Mouse (Mus musculus) stomach, postnatal 0 days (tissue): ENCODE results near the gene Zcchc14. TPM values are rescaled to one million over a fixed set of nuclear protein-coding genes. Genes with fewer than 3 reads are reported as not detected.
A peak's percentile ranks its signal among the peaks of the same experiment; 100 is the strongest.

ENCODE experiments used
- ATAC-seq: fragments of 200-750 bp; cut with Nextera tagmentation; 2 replicates; pipeline ENCODE4 v1.8.0; 2017; ENCODE audit not compliant: low FRiP score, low TSS enrichment
- DNase-seq: peaks from one replicate; pipeline ENCODE4 v3.0.0-alpha.2; 2016; ENCODE audit warnings: low spot score
- H3K27ac ChIP-seq: fragments of 300-500 bp; sonication (generic); replicated peaks from 2 replicates; pipeline ENCODE4 v1.5.1; 2014; ENCODE audit warnings: mild to moderate bottlenecking, control low read depth
- H3K27me3 ChIP-seq: fragments of 300-500 bp; sonication (generic); 2 replicates; pipeline ENCODE4 v1.6.1; 2014; ENCODE audit warnings: low read length; ENCODE audit not compliant: control insufficient read depth, insufficient read depth
- H3K36me3 ChIP-seq: fragments of 300-500 bp; sonication (generic); 2 replicates; pipeline ENCODE4 v1.6.1; 2014; ENCODE audit warnings: low read length, mixed read lengths; ENCODE audit not compliant: control insufficient read depth, insufficient read depth
- H3K4me1 ChIP-seq: fragments of 300-500 bp; sonication (generic); replicated peaks from 2 replicates; pipeline ENCODE4 v1.6.1; 2014; ENCODE audit warnings: antibody characterized with exemption; ENCODE audit not compliant: control insufficient read depth, insufficient read depth
- H3K4me2 ChIP-seq: fragments of 300-500 bp; sonication (generic); replicated peaks from 2 replicates; pipeline ENCODE4 v1.6.1; 2014; ENCODE audit warnings: low read depth, mild to moderate bottlenecking, control low read depth, moderate library complexity
- H3K4me3 ChIP-seq: fragments of 300-500 bp; sonication (generic); 2 replicates; pipeline ENCODE4 v1.5.1; 2014; ENCODE audit warnings: low read depth, low read length, control low read depth
- H3K9ac ChIP-seq: fragments of 300-500 bp; sonication (generic); 2 replicates; pipeline ENCODE4 v1.6.1; 2014; ENCODE audit warnings: mild to moderate bottlenecking, low read length, control low read depth, mixed read lengths
- H3K9me3 ChIP-seq: fragments of 300-500 bp; sonication (generic); 2 replicates; pipeline ENCODE4 v1.6.1; 2016; ENCODE audit warnings: low read length; ENCODE audit not compliant: control insufficient read depth
- CTCF ChIP-seq: IDR thresholded peaks from 2 replicates; pipeline ENCODE4 v1.5.1; 2016; ENCODE audit warnings: antibody characterized with exemption, low read depth, mild to moderate bottlenecking, moderate library complexity
- EP300 ChIP-seq: optimal IDR thresholded peaks from 2 replicates; pipeline ENCODE3; 2016; ENCODE audit warnings: antibody characterized with exemption
- WGBS: fragments of 180-500 bp; shearing (Covaris S2); extraction: QIAGEN DNeasy Blood & Tissue Kit; methylation state at CpG from one replicate; pipeline ENCODE4 v1.1.7; 2014; 5-methylcytosine and 5-hydroxymethylcytosine counted together
- polyA plus RNA-seq: library from polyadenylated mRNA; unstranded; fragments of >200 nt; fragmentation: Nextera tagmentation; extraction: Ambion mirVana; gene quantifications from 2 replicates; pipeline ENCODE4 v1.2.1, GENCODE M21; 2015

Zcchc14 gene
- polyA plus RNA-seq, 1 experiment from 2014 or later, result 4.5 TPM

DNA sequence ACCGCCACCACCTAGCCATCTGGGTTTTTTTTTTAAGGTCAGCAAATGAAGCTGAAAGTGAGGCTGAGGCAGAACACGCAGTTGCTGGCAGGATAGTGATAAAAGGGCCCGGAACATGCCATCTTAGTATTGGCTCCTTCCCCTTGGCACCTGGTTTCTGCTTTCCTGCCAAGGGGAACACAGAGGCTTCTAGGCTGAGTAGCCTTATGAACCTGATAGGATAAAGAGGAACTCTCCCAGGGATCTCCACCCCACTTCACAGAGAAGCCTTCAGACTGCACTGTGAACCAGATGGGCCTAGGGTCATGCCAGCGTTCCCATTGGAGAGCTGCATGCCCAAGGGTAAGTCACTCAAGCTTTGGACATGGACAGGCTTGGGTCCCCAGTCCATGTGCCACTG, 28.2 kb upstream of the Zcchc14 start:
- no peak overlapping the region for H3K4me2 ChIP-seq
- H3K36me3 ChIP-seq, result no peaks in the 10 kb centered on the region
- H3K4me3 ChIP-seq, result no peak overlapping the region
- DNase-seq (no peak), ATAC-seq (no peak)
- WGBS, result 85% methylated on average over 4 of the region's 4 CpGs
- H3K27ac ChIP-seq, result no peak overlapping the region
- H3K9me3 ChIP-seq, result no peaks in the 10 kb centered on the region
- TF ChIP-seq EP300 (no peak), CTCF (no peak)
- H3K27me3 ChIP-seq, result no peaks in the 10 kb centered on the region
- H3K9ac ChIP-seq, result no peak overlapping the region
- no peaks in the 10 kb centered on the region for H3K4me1 ChIP-seq

DNA sequence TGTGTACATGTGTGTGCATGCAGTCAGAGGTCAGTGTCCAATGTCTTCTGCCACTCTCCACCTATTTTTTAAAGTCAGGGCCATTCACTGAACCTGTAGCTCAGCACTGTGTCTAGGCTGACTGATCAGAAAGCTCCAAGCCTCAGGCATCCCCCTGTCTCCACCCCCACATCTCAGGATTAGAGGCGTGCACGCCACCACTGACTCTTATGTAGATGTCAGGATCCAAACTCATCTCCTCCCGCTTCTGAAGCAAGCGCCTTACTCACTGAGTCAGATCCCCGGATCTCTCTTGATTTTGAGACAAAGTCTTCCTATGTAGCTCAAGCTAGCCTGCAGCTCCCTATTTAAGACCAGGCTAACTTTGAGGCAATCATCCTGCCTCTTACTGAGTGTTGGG, 26.0 kb upstream of the Zcchc14 start:
- Histone ChIP-seq H3K27ac (no peak overlapping the region), H3K9ac (no peak overlapping the region), H3K4me3 (no peak overlapping the region), H3K36me3 (no peaks in the 10 kb centered on the region), H3K27me3 (no peaks in the 10 kb centered on the region), H3K4me1 (no peaks in the 10 kb centered on the region), H3K9me3 (no peaks in the 10 kb centered on the region), H3K4me2 (no peak overlapping the region)
- TF ChIP-seq EP300, result no peak
- no peak for TF ChIP-seq CTCF
- ATAC-seq (no peak), DNase-seq (no peak)
- 61% methylated on average over 5 of the region's 5 CpGs for WGBS

DNA sequence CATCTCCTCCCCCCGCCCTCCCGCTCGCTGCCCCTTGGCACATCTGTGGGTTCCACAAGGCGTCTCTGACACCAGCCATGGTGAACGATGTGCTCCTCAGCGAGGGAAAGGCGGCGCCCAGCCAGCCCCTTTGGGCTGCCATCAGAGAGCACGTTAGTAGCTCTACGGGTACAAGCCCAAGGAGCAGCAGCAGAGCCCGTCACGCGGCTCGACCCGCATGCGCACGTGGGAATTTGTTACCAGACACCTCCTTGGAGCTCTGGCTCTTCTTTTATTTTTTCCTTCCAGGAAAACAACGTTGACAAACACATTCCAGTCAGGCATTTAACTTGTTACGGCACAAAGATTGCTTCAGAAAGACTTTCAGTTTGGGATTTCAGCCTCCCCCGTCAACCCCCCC, 23.0 kb upstream of the Zcchc14 start:
- Histone ChIP-seq H3K4me3 (no peak overlapping the region), H3K27me3 (no peaks in the 10 kb centered on the region), H3K4me1 (no peaks in the 10 kb centered on the region), H3K36me3 (no peaks in the 10 kb centered on the region), H3K9ac (no peak overlapping the region), H3K9me3 (no peaks in the 10 kb centered on the region), H3K27ac (no peak overlapping the region), H3K4me2 (no peak overlapping the region)
- TF ChIP-seq EP300, result no peak
- TF ChIP-seq CTCF, result no peak
- ATAC-seq (no peak), DNase-seq (no peak)
- WGBS, result 52% methylated on average over 20 of the region's 20 CpGs

DNA sequence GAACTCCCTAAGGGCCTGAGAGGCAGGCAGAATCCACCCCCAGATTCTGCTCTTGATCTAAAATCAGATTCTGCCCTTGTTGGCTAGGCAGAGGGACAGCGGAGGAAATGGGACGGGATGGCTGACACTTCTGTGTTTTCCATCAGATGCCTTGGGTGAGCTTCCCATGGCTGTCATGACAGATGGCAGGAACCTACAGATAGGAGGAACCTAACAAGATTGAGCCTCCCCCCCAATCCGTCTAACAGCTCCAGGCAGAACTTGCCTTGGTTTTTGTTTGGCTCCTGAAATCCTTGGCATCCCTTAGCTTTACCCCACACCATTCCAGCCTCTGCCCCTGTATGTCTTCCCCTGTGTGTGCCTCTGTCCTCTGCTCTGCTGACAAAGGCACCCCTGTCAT, 22.5 kb upstream of the Zcchc14 start:
- no peak for TF ChIP-seq EP300
- TF ChIP-seq CTCF, result no peak

DNA sequence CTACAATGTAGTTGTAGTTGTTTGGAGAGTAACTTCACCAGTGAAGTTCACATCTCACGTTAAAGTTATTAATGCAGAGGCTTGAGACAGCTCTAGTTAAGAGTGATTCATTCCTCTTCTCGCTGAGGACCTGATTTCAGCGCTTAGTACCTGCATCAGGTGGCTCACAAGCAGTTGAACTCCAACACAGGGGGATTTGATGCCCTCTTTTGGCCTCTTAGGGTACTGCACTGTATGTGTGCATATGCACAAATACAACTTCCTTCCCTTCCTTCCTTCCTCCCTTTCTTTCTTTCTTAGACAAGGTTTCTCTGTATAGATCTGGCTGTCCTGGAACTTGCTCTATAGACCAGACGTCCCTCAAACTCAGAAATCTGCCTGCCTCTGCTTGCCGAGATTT, 21.8 kb upstream of the Zcchc14 start:
- no peak overlapping the region for H3K9ac ChIP-seq
- no peak overlapping the region for H3K27ac ChIP-seq
- no peak overlapping the region for H3K4me2 ChIP-seq
- no peaks in the 10 kb centered on the region for H3K36me3 ChIP-seq
- TF ChIP-seq CTCF, result peak; percentile 67
- no peak for TF ChIP-seq EP300
- DNase-seq, result no peak
- no peaks in the 10 kb centered on the region for H3K4me1 ChIP-seq
- no peak for ATAC-seq
- no peaks in the 10 kb centered on the region for H3K27me3 ChIP-seq
- 68% methylated on average over 5 of the region's 5 CpGs for WGBS
- H3K9me3 ChIP-seq, result no peaks in the 10 kb centered on the region
- no peak overlapping the region for H3K4me3 ChIP-seq

More for the DNA sequence above, 22.5 kb upstream of the Zcchc14 start:
- Histone ChIP-seq H3K4me2 (no peak overlapping the region), H3K4me3 (no peak overlapping the region), H3K27ac (no peak overlapping the region), H3K36me3 (no peaks in the 10 kb centered on the region), H3K4me1 (no peaks in the 10 kb centered on the region), H3K27me3 (no peaks in the 10 kb centered on the region), H3K9ac (no peak overlapping the region), H3K9me3 (no peaks in the 10 kb centered on the region)
- DNase-seq (no peak), ATAC-seq (no peak)
- 79% methylated on average over 3 of the region's 3 CpGs for WGBS

DNA sequence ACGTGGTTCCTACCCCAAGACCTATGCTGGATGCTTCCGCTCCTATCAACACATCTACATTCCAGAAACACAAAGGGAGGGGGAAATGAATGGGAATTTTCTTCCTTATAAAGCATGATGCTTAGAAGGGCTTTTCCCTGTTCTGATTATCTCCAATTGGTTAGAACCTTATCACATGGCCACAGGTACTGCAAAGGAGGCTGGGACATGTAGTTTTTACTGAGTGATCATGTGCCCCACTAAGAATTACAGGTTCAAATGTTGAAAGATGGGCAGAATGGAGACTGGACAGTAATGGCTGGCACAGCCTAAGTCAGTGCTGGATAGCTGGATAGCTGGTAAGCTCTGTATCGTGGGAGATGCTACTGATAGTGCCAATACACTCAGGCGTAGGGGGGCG, 21.2 kb upstream of the Zcchc14 start:
- no peaks in the 10 kb centered on the region for H3K9me3 ChIP-seq
- H3K4me3 ChIP-seq, result no peak overlapping the region
- no peaks in the 10 kb centered on the region for H3K36me3 ChIP-seq
- H3K27ac ChIP-seq, result no peak overlapping the region
- H3K4me1 ChIP-seq, result no peaks in the 10 kb centered on the region
- DNase-seq (no peak), ATAC-seq (peak; percentile 55; the same call in 1 of the 2 replicates)
- TF ChIP-seq CTCF, result no peak
- TF ChIP-seq EP300, result no peak
- H3K27me3 ChIP-seq, result no peaks in the 10 kb centered on the region
- no peak overlapping the region for H3K9ac ChIP-seq
- 70% methylated on average over 5 of the region's 5 CpGs for WGBS
- no peak overlapping the region for H3K4me2 ChIP-seq
